Mouse (Mus musculus): Measurements from ENCODE around the gene Cyp4v3. TPM values are rescaled to one million over a fixed set of nuclear protein-coding genes. Genes with fewer than 3 reads are reported as not detected.
"Not testable (repeated sequence)": the region's sequence is repeated elsewhere in the genome, so short reads cannot be mapped to it uniquely, and the experiment has no call there.

Gene Cyp4v3
- polyA plus RNA-seq, 1 experiment from 2014 or later, result 1.2 TPM

- no peak overlapping the region for H3K9ac ChIP-seq (ENCODE audit: low read depth, low read length)
- peaks cover 5% of the 10 kb centered on the region; the same call in 1 of the 2 replicates for H3K4me1 ChIP-seq (ENCODE audit: control insufficient read depth, insufficient read depth, low read length)
- H3K9me3 ChIP-seq (ENCODE audit: control insufficient read depth, low read length), result no peaks in the 10 kb centered on the region
- H3K4me2 ChIP-seq (replicated peaks; ENCODE audit: low read depth, low read length), result no peak overlapping the region
- no peaks in the 10 kb centered on the region for H3K27me3 ChIP-seq (ENCODE audit: control insufficient read depth, insufficient read depth, low read length)
- ATAC-seq (ENCODE audit: low FRiP score, low TSS enrichment), result no peak
- no peaks in the 10 kb centered on the region for H3K36me3 ChIP-seq (ENCODE audit: control insufficient read depth, insufficient read depth, low read length)
- no peak overlapping the region for H3K4me3 ChIP-seq (ENCODE audit: low read length)
- 92% methylated on average over 6 of the region's 6 CpGs for WGBS
- no peak overlapping the region for H3K27ac ChIP-seq (ENCODE audit: low read depth, low read length)
These were observed 3.6 kb downstream of the Cyp4v3 start for GRCm38 (mm10) chr8:45329206-45329980.

GRCm38 (mm10) chr8:45327076-45327475 lies 5.9 kb downstream of the Cyp4v3 start:
- H3K4me1 ChIP-seq (ENCODE audit: control insufficient read depth, insufficient read depth, low read length); H3K9me3 ChIP-seq (ENCODE audit: control insufficient read depth, low read length); H3K27ac ChIP-seq (ENCODE audit: low read depth, low read length); ATAC-seq (ENCODE audit: low FRiP score, low TSS enrichment); H3K27me3 ChIP-seq (ENCODE audit: control insufficient read depth, insufficient read depth, low read length); H3K4me3 ChIP-seq (ENCODE audit: low read length); H3K36me3 ChIP-seq (ENCODE audit: control insufficient read depth, insufficient read depth, low read length); H3K4me2 ChIP-seq (replicated peaks; ENCODE audit: low read depth, low read length); H3K9ac ChIP-seq (ENCODE audit: low read depth, low read length): not testable (repeated sequence)

- no peak for ATAC-seq (ENCODE audit: low FRiP score, low TSS enrichment)
- no peaks in the 10 kb centered on the region for H3K4me1 ChIP-seq (ENCODE audit: control insufficient read depth, insufficient read depth, low read length)
- 63% methylated on average over 4 of the region's 4 CpGs for WGBS
These were observed 8.9 kb downstream of the Cyp4v3 start for GRCm38 (mm10) chr8:45324151-45324550.

GRCm38 (mm10) chr8:45321365-45321764 lies 11.7 kb downstream of the Cyp4v3 start:
- Histone ChIP-seq H3K9me3 (ENCODE audit: control insufficient read depth, low read length) (no peaks in the 10 kb centered on the region), H3K4me3 (ENCODE audit: low read length) (no peak overlapping the region), H3K36me3 (ENCODE audit: control insufficient read depth, insufficient read depth, low read length) (no peaks in the 10 kb centered on the region), H3K27ac (ENCODE audit: low read depth, low read length) (no peak overlapping the region), H3K9ac (ENCODE audit: low read depth, low read length) (no peak overlapping the region), H3K27me3 (ENCODE audit: control insufficient read depth, insufficient read depth, low read length) (no peaks in the 10 kb centered on the region), H3K4me1 (ENCODE audit: control insufficient read depth, insufficient read depth, low read length) (no peaks in the 10 kb centered on the region), H3K4me2 (replicated peaks; ENCODE audit: low read depth, low read length) (no peak overlapping the region)
- 87% methylated on average over 2 of the region's 2 CpGs for WGBS
- ATAC-seq (ENCODE audit: low FRiP score, low TSS enrichment), result no peak

More at GRCm38 (mm10) chr8:45324151-45324550, 8.9 kb downstream of the Cyp4v3 start:
- H3K4me3 ChIP-seq (ENCODE audit: low read length), result no peak overlapping the region
- no peaks in the 10 kb centered on the region for H3K27me3 ChIP-seq (ENCODE audit: control insufficient read depth, insufficient read depth, low read length)
- H3K4me2 ChIP-seq (replicated peaks; ENCODE audit: low read depth, low read length), result no peak overlapping the region
- no peaks in the 10 kb centered on the region for H3K36me3 ChIP-seq (ENCODE audit: control insufficient read depth, insufficient read depth, low read length)
- no peaks in the 10 kb centered on the region for H3K9me3 ChIP-seq (ENCODE audit: control insufficient read depth, low read length)
- no peak overlapping the region for H3K27ac ChIP-seq (ENCODE audit: low read depth, low read length)
- H3K9ac ChIP-seq (ENCODE audit: low read depth, low read length), result no peak overlapping the region

- Histone ChIP-seq H3K4me2 (replicated peaks; ENCODE audit: low read depth, low read length) (no peak overlapping the region), H3K27ac (ENCODE audit: low read depth, low read length) (no peak overlapping the region), H3K9ac (ENCODE audit: low read depth, low read length) (no peak overlapping the region), H3K36me3 (ENCODE audit: control insufficient read depth, insufficient read depth, low read length) (no peaks in the 10 kb centered on the region), H3K4me1 (ENCODE audit: control insufficient read depth, insufficient read depth, low read length) (no peaks in the 10 kb centered on the region), H3K27me3 (ENCODE audit: control insufficient read depth, insufficient read depth, low read length) (no peaks in the 10 kb centered on the region), H3K4me3 (ENCODE audit: low read length) (no peak overlapping the region), H3K9me3 (ENCODE audit: control insufficient read depth, low read length) (no peaks in the 10 kb centered on the region)
- 67% methylated on average over 1 of the region's 1 CpGs for WGBS
- no peak for ATAC-seq (ENCODE audit: low FRiP score, low TSS enrichment)
These were observed 12.1 kb downstream of the Cyp4v3 start for GRCm38 (mm10) chr8:45320930-45321329.

GRCm38 (mm10) chr8:45310967-45311366 lies 22.0 kb downstream of the Cyp4v3 start:
- Histone ChIP-seq H3K4me3 (ENCODE audit: low read length) (no peak overlapping the region), H3K9me3 (ENCODE audit: control insufficient read depth, low read length) (no peaks in the 10 kb centered on the region), H3K4me1 (ENCODE audit: control insufficient read depth, insufficient read depth, low read length) (no peaks in the 10 kb centered on the region), H3K36me3 (ENCODE audit: control insufficient read depth, insufficient read depth, low read length) (no peaks in the 10 kb centered on the region), H3K27me3 (ENCODE audit: control insufficient read depth, insufficient read depth, low read length) (no peaks in the 10 kb centered on the region), H3K9ac (ENCODE audit: low read depth, low read length) (no peak overlapping the region), H3K27ac (ENCODE audit: low read depth, low read length) (no peak overlapping the region), H3K4me2 (replicated peaks; ENCODE audit: low read depth, low read length) (no peak overlapping the region)
- WGBS, result 78% methylated on average over 4 of the region's 4 CpGs
- ATAC-seq (ENCODE audit: low FRiP score, low TSS enrichment), result no peak

- Histone ChIP-seq H3K27me3 (ENCODE audit: control insufficient read depth, insufficient read depth, low read length) (no peaks in the 10 kb centered on the region), H3K4me3 (ENCODE audit: low read length) (no peak within 1 kb of the TSS), H3K9ac (ENCODE audit: low read depth, low read length) (no peak within 1 kb of the TSS), H3K9me3 (ENCODE audit: control insufficient read depth, low read length) (no peaks in the 10 kb centered on the region), H3K4me2 (replicated peaks; ENCODE audit: low read depth, low read length) (no peak within 1 kb of the TSS), H3K4me1 (ENCODE audit: control insufficient read depth, insufficient read depth, low read length) (no peaks in the 10 kb centered on the region), H3K36me3 (ENCODE audit: control insufficient read depth, insufficient read depth, low read length) (no peaks in the 10 kb centered on the region), H3K27ac (ENCODE audit: low read depth, low read length) (no peak within 1 kb of the TSS)
- no peak for ATAC-seq (ENCODE audit: low FRiP score, low TSS enrichment)
- 89% methylated on average over 13 of the region's 13 CpGs for WGBS
These were observed 24.6 kb downstream of the Cyp4v3 start, which contains the start of gene Gm45753 for GRCm38 (mm10) chr8:45308366-45308765. Gm45753 (minus strand) TSS chr8:45308466.

GRCm38 (mm10) chr8:45305479-45305878 lies 27.5 kb downstream of the Cyp4v3 start:
- ATAC-seq (ENCODE audit: low FRiP score, low TSS enrichment), result no peak
- WGBS, result 37% methylated on average over 1 of the region's 1 CpGs
- no peaks in the 10 kb centered on the region for H3K36me3 ChIP-seq (ENCODE audit: control insufficient read depth, insufficient read depth, low read length)

GRCm38 (mm10) chr8:45304354-45304753 lies 28.7 kb downstream of the Cyp4v3 start:
- H3K36me3 ChIP-seq (ENCODE audit: control insufficient read depth, insufficient read depth, low read length), result no peaks in the 10 kb centered on the region
- H3K4me3 ChIP-seq (ENCODE audit: low read length), result no peak overlapping the region
- H3K27me3 ChIP-seq (ENCODE audit: control insufficient read depth, insufficient read depth, low read length), result no peaks in the 10 kb centered on the region
- no peak overlapping the region for H3K27ac ChIP-seq (ENCODE audit: low read depth, low read length)
- no peaks in the 10 kb centered on the region for H3K9me3 ChIP-seq (ENCODE audit: control insufficient read depth, low read length)
- H3K9ac ChIP-seq (ENCODE audit: low read depth, low read length), result no peak overlapping the region
- no peak for ATAC-seq (ENCODE audit: low FRiP score, low TSS enrichment)
- 88% methylated on average over 3 of the region's 3 CpGs for WGBS
- H3K4me2 ChIP-seq (replicated peaks; ENCODE audit: low read depth, low read length), result no peak overlapping the region
- H3K4me1 ChIP-seq (ENCODE audit: control insufficient read depth, insufficient read depth, low read length), result no peaks in the 10 kb centered on the region

More at GRCm38 (mm10) chr8:45305479-45305878, 27.5 kb downstream of the Cyp4v3 start:
- Histone ChIP-seq H3K27me3 (ENCODE audit: control insufficient read depth, insufficient read depth, low read length) (no peaks in the 10 kb centered on the region), H3K27ac (ENCODE audit: low read depth, low read length) (no peak overlapping the region), H3K4me2 (replicated peaks; ENCODE audit: low read depth, low read length) (no peak overlapping the region), H3K9me3 (ENCODE audit: control insufficient read depth, low read length) (no peaks in the 10 kb centered on the region), H3K4me1 (ENCODE audit: control insufficient read depth, insufficient read depth, low read length) (no peaks in the 10 kb centered on the region), H3K4me3 (ENCODE audit: low read length) (no peak overlapping the region), H3K9ac (ENCODE audit: low read depth, low read length) (no peak overlapping the region)

Data from kidney, embryonic 14.5 days (tissue).